Mouse (Mus musculus): ENCODE data around the gene Olfr1500.

DNA sequence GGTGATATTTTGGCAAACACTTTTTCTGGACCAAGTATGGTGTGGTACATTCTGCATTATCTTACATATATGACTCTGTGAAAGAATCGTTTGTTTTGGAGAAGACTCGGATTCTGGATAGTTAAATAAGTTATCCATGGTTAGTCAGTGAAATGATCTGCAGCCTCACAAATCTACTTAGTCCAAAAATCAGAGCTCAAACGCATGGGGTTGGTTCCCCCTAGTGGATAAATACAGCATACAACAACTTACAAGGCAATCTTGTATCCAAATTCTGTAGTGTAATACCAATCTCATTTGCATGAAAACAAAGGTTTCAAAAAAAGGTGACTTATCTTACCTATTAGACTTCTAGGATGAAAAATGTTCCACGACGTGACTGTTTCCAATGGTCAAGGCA is 11.5 kb downstream of the Olfr1500 start:
- TF ChIP-seq CTCF (conservative IDR thresholded peaks at IDR 0.05; ENCODE audit: low read length) (peak; percentile 57), POU5F1 (IDR thresholded peaks at IDR 0.05; ENCODE audit: borderline replicate concordance, low read length) (no peak)
